Mouse (Mus musculus): ENCODE data around the gene Kidins220. TPM values are rescaled to one million over a fixed set of nuclear protein-coding genes. Genes with fewer than 3 reads are reported as not detected.

Gene Kidins220
- polyA plus RNA-seq, 1 experiment = 72.1 TPM

- WGBS = 85% methylated on average over 6 of the region's 6 CpGs
- H3K36me3 ChIP-seq (ENCODE audit: control insufficient read depth, insufficient read depth, low read length) = peaks cover 16% of the 10 kb centered on the region
- no peak for DNase-seq
- H3K4me3 ChIP-seq (ENCODE audit: control insufficient read depth, insufficient read depth, low read length) = no peak overlapping the region
- no peaks in the 10 kb centered on the region for H3K4me1 ChIP-seq (replicated peaks; ENCODE audit: control insufficient read depth, insufficient read depth, low read length)
- no peak overlapping the region for H3K27ac ChIP-seq (ENCODE audit: control insufficient read depth, insufficient read depth, low read length)
- H3K27me3 ChIP-seq (ENCODE audit: control insufficient read depth, insufficient read depth, low read length) = no peaks in the 10 kb centered on the region
- TF ChIP-seq CTCF (IDR thresholded peaks at IDR 0.05; ENCODE audit: borderline replicate concordance, control insufficient read depth, extremely low read depth, insufficient read depth, low read length, poor library complexity) (no peak), POLR2A (IDR thresholded peaks at IDR 0.05; ENCODE audit: control insufficient read depth, extremely low read depth, insufficient read depth, low read length, poor library complexity) (no peak)
Measured at GRCm38 (mm10) chr12:25062264-25062663, 87.5 kb downstream of the Kidins220 start.

- no peak for TF ChIP-seq POLR2A (IDR thresholded peaks at IDR 0.05; ENCODE audit: control insufficient read depth, extremely low read depth, insufficient read depth, low read length, poor library complexity)
- TF ChIP-seq CTCF (IDR thresholded peaks at IDR 0.05; ENCODE audit: borderline replicate concordance, control insufficient read depth, extremely low read depth, insufficient read depth, low read length, poor library complexity) = no peak
- H3K27ac ChIP-seq (ENCODE audit: control insufficient read depth, insufficient read depth, low read length) = no peak overlapping the region
- no peak for DNase-seq
- no peaks in the 10 kb centered on the region for H3K27me3 ChIP-seq (ENCODE audit: control insufficient read depth, insufficient read depth, low read length)
- no peaks in the 10 kb centered on the region for H3K4me1 ChIP-seq (replicated peaks; ENCODE audit: control insufficient read depth, insufficient read depth, low read length)
- no peak overlapping the region for H3K4me3 ChIP-seq (ENCODE audit: control insufficient read depth, insufficient read depth, low read length)
- H3K36me3 ChIP-seq (ENCODE audit: control insufficient read depth, insufficient read depth, low read length) = no peaks in the 10 kb centered on the region
- WGBS = 91% methylated on average over 4 of the region's 4 CpGs
Measured at GRCm38 (mm10) chr12:25073374-25073773, 98.6 kb downstream of the Kidins220 start.

- no peaks in the 10 kb centered on the region for H3K36me3 ChIP-seq (ENCODE audit: control insufficient read depth, insufficient read depth, low read length)
- H3K4me1 ChIP-seq (replicated peaks; ENCODE audit: control insufficient read depth, insufficient read depth, low read length) = no peaks in the 10 kb centered on the region
- no peak overlapping the region for H3K4me3 ChIP-seq (ENCODE audit: control insufficient read depth, insufficient read depth, low read length)
- no peaks in the 10 kb centered on the region for H3K27me3 ChIP-seq (ENCODE audit: control insufficient read depth, insufficient read depth, low read length)
- 91% methylated on average over 3 of the region's 3 CpGs for WGBS
- no peak overlapping the region for H3K27ac ChIP-seq (ENCODE audit: control insufficient read depth, insufficient read depth, low read length)
- no peak for DNase-seq
- TF ChIP-seq POLR2A (IDR thresholded peaks at IDR 0.05; ENCODE audit: control insufficient read depth, extremely low read depth, insufficient read depth, low read length, poor library complexity) (no peak), CTCF (IDR thresholded peaks at IDR 0.05; ENCODE audit: borderline replicate concordance, control insufficient read depth, extremely low read depth, insufficient read depth, low read length, poor library complexity) (no peak)
Measured at GRCm38 (mm10) chr12:25074344-25074743, 99.6 kb downstream of the Kidins220 start.

GRCm38 (mm10) chr12:25083260-25084178 lies 108.8 kb downstream of the Kidins220 start:
- H3K27ac ChIP-seq (ENCODE audit: control insufficient read depth, insufficient read depth, low read length) = no peak overlapping the region
- TF ChIP-seq CTCF (IDR thresholded peaks at IDR 0.05; ENCODE audit: borderline replicate concordance, control insufficient read depth, extremely low read depth, insufficient read depth, low read length, poor library complexity) = no peak
- no peak for TF ChIP-seq POLR2A (IDR thresholded peaks at IDR 0.05; ENCODE audit: control insufficient read depth, extremely low read depth, insufficient read depth, low read length, poor library complexity)
- WGBS = 86% methylated on average over 26 of the region's 26 CpGs
- no peak overlapping the region for H3K4me3 ChIP-seq (ENCODE audit: control insufficient read depth, insufficient read depth, low read length)
- H3K27me3 ChIP-seq (ENCODE audit: control insufficient read depth, insufficient read depth, low read length) = no peaks in the 10 kb centered on the region
- no peaks in the 10 kb centered on the region for H3K4me1 ChIP-seq (replicated peaks; ENCODE audit: control insufficient read depth, insufficient read depth, low read length)
- no peak for DNase-seq
- no peaks in the 10 kb centered on the region for H3K36me3 ChIP-seq (ENCODE audit: control insufficient read depth, insufficient read depth, low read length)

GRCm38 (mm10) chr12:25086966-25087365 lies 112.2 kb downstream of the Kidins220 start:
- no peak for TF ChIP-seq POLR2A (IDR thresholded peaks at IDR 0.05; ENCODE audit: control insufficient read depth, extremely low read depth, insufficient read depth, low read length, poor library complexity)
- TF ChIP-seq CTCF (IDR thresholded peaks at IDR 0.05; ENCODE audit: borderline replicate concordance, control insufficient read depth, extremely low read depth, insufficient read depth, low read length, poor library complexity) = no peak
- H3K4me3 ChIP-seq (ENCODE audit: control insufficient read depth, insufficient read depth, low read length) = no peak overlapping the region
- H3K36me3 ChIP-seq (ENCODE audit: control insufficient read depth, insufficient read depth, low read length) = no peaks in the 10 kb centered on the region
- H3K4me1 ChIP-seq (replicated peaks; ENCODE audit: control insufficient read depth, insufficient read depth, low read length) = no peaks in the 10 kb centered on the region
- H3K27ac ChIP-seq (ENCODE audit: control insufficient read depth, insufficient read depth, low read length) = no peak overlapping the region
- DNase-seq = no peak
- WGBS = 93% methylated on average over 4 of the region's 4 CpGs
- no peaks in the 10 kb centered on the region for H3K27me3 ChIP-seq (ENCODE audit: control insufficient read depth, insufficient read depth, low read length)

GRCm38 (mm10) chr12:25089433-25089832 lies 114.7 kb downstream of the Kidins220 start:
- Histone ChIP-seq H3K4me1 (replicated peaks; ENCODE audit: control insufficient read depth, insufficient read depth, low read length) (peaks cover 13% of the 10 kb centered on the region), H3K27ac (ENCODE audit: control insufficient read depth, insufficient read depth, low read length) (no peak overlapping the region), H3K36me3 (ENCODE audit: control insufficient read depth, insufficient read depth, low read length) (no peaks in the 10 kb centered on the region), H3K27me3 (ENCODE audit: control insufficient read depth, insufficient read depth, low read length) (no peaks in the 10 kb centered on the region), H3K4me3 (ENCODE audit: control insufficient read depth, insufficient read depth, low read length) (no peak overlapping the region)
- 92% methylated on average over 1 of the region's 1 CpGs for WGBS
- no peak for DNase-seq
- TF ChIP-seq POLR2A (IDR thresholded peaks at IDR 0.05; ENCODE audit: control insufficient read depth, extremely low read depth, insufficient read depth, low read length, poor library complexity) (no peak), CTCF (IDR thresholded peaks at IDR 0.05; ENCODE audit: borderline replicate concordance, control insufficient read depth, extremely low read depth, insufficient read depth, low read length, poor library complexity) (no peak)

Data from thymus, adult 2 months (tissue).